ENCODE assay signal across 9 mouse cellular contexts in genomic region chr12:36215149-36215480, GRCm38 (mm10). TPM values are rescaled to one million over a fixed set of nuclear protein-coding genes. Genes with fewer than 3 reads are reported as not detected.
DNase-seq lines count a peak whose midpoint lies in the region; ATAC-seq lines count a peak whose summit lies in the region.
"Had no signal": no experiment of that assay in that cellular context is flagged by ENCODE, and none has a peak within 500 bp of the region (broad histone marks: within the 10 kb centered on the region; RNA-seq: fewer than 3 reads in every experiment).

No protein-coding gene starts in this region.

- H3K9me3 ChIP-seq in liver, embryonic 12.5 days (replicated peaks): no peaks in the 10 kb centered on the region
- H3K9me3 ChIP-seq in hindbrain, embryonic 15.5 days: no peaks in the 10 kb centered on the region
- H3K9me3 ChIP-seq: heart, embryonic 15.5 days had no signal

- ATAC-seq in liver, embryonic 12.5 days: no peak
- peak; percentile 58; the same call in 1 of the 2 replicates for ATAC-seq in hindbrain, embryonic 15.5 days (ENCODE audit: low FRiP score, low read depth)

- no peak overlapping the region for H3K27ac ChIP-seq in liver, embryonic 12.5 days
- H3K27ac ChIP-seq in hindbrain, embryonic 15.5 days (replicated peaks): no peak overlapping the region
- H3K27ac ChIP-seq: heart, embryonic 15.5 days had no signal

- WGBS in liver, embryonic 12.5 days (ENCODE audit: insufficient replicate concordance): 3% methylated on average over 1 of the region's 1 CpGs
- 0% methylated on average over 1 of the region's 1 CpGs for WGBS in hindbrain, embryonic 15.5 days

- H3K9ac ChIP-seq in liver, embryonic 12.5 days: no peak overlapping the region
- H3K9ac ChIP-seq in hindbrain, embryonic 15.5 days: no peak overlapping the region
- H3K9ac ChIP-seq: heart, embryonic 15.5 days had no signal

- DNase-seq in liver (peak; percentile 35), R1 (ENCODE audit: low read depth, low spot score) (peak; percentile 44)
- peak; percentile 84 for DNase-seq in embryo, embryonic 11 days
- peak; percentile 58 for DNase-seq in lung, postnatal 10 days
- DNase-seq in right cerebral cortex, postnatal 10 days (ENCODE audit: low spot score in 2 of 2): peak; percentile 38 to 39

- H3K36me3 ChIP-seq in liver, embryonic 12.5 days: no peaks in the 10 kb centered on the region
- no peaks in the 10 kb centered on the region for H3K36me3 ChIP-seq in hindbrain, embryonic 15.5 days
- H3K36me3 ChIP-seq: heart, embryonic 15.5 days had no signal

- no peak overlapping the region for H3K4me2 ChIP-seq in liver, embryonic 12.5 days
- H3K4me2 ChIP-seq in hindbrain, embryonic 15.5 days: no peak overlapping the region
- H3K4me2 ChIP-seq: heart, embryonic 15.5 days had no signal

- H3K4me3 ChIP-seq in liver, embryonic 12.5 days: no peak overlapping the region
- H3K4me3 ChIP-seq in hindbrain, embryonic 15.5 days: no peak overlapping the region
- H3K4me3 ChIP-seq: heart, embryonic 15.5 days had no signal

- H3K4me1 ChIP-seq in liver, embryonic 12.5 days: no peaks in the 10 kb centered on the region
- no peaks in the 10 kb centered on the region for H3K4me1 ChIP-seq in hindbrain, embryonic 15.5 days (replicated peaks)
- H3K4me1 ChIP-seq: heart, embryonic 15.5 days had no signal

- H3K27me3 ChIP-seq in liver, embryonic 12.5 days (replicated peaks): no peaks in the 10 kb centered on the region
- H3K27me3 ChIP-seq in hindbrain, embryonic 15.5 days: no peaks in the 10 kb centered on the region
- H3K27me3 ChIP-seq: heart, embryonic 15.5 days had no signal

RNA-seq across cellular contexts. Expression of gene Lrrc72, which starts 38.1 kb away (rescaled TPM):
- not detected in 2 replicates for polyA plus RNA-seq in liver, embryonic 12.5 days (2016; fragmentation: Nextera tagmentation; extraction: Ambion mirVana)
- polyA plus RNA-seq in hindbrain, embryonic 15.5 days (2015; fragmentation: Nextera tagmentation; extraction: Ambion mirVana): not detected in 2 replicates
- polyA plus RNA-seq: heart, embryonic 15.5 days; stomach, embryonic 14.5 days had no signal

RNA-seq across cellular contexts. Expression of gene Bzw2, which starts 57.2 kb away (rescaled TPM):
- polyA plus RNA-seq in liver, embryonic 12.5 days (2016; fragmentation: Nextera tagmentation; extraction: Ambion mirVana): 99.4 and 103 TPM in 2 replicates
- 343 and 347 TPM in 2 replicates for polyA plus RNA-seq in hindbrain, embryonic 15.5 days (2015; fragmentation: Nextera tagmentation; extraction: Ambion mirVana)

RNA-seq across cellular contexts. Expression of gene Ankmy2, which starts 58.2 kb away (rescaled TPM):
- 12.7 and 13.6 TPM in 2 replicates for polyA plus RNA-seq in liver, embryonic 12.5 days (2016; fragmentation: Nextera tagmentation; extraction: Ambion mirVana)
- 67.7 and 75.4 TPM in 2 replicates for polyA plus RNA-seq in hindbrain, embryonic 15.5 days (2015; fragmentation: Nextera tagmentation; extraction: Ambion mirVana)
